Mouse (Mus musculus) limb, embryonic 15.5 days (tissue): Measurements from ENCODE around the gene Stac. TPM values are rescaled to one million over a fixed set of nuclear protein-coding genes. Genes with fewer than 3 reads are reported as not detected.

ENCODE experiments used
- ATAC-seq: fragments of 200-750 bp; cut with Nextera tagmentation; 2 replicates; pipeline ENCODE4 v1.8.0; 2017; ENCODE audit warnings: low read depth, moderate TSS enrichment; ENCODE audit not compliant: insufficient number of reproducible peaks, low FRiP score, low TSS enrichment
- H3K27ac ChIP-seq: fragments of 300-500 bp; sonication (generic); 2 replicates; pipeline ENCODE4 v1.5.1; 2015; ENCODE audit warnings: moderate library complexity, mild to moderate bottlenecking, inconsistent platforms
- H3K27me3 ChIP-seq: fragments of 300-500 bp; sonication (generic); 2 replicates; pipeline ENCODE4 v1.6.1; 2015; ENCODE audit warnings: inconsistent platforms
- H3K36me3 ChIP-seq: fragments of 300-500 bp; sonication (generic); 2 replicates; pipeline ENCODE4 v1.6.1; 2015; ENCODE audit warnings: inconsistent platforms
- H3K4me1 ChIP-seq: fragments of 300-500 bp; sonication (generic); 2 replicates; pipeline ENCODE4 v1.6.1; 2015; ENCODE audit warnings: inconsistent platforms
- H3K4me2 ChIP-seq: fragments of 300-500 bp; sonication (generic); 2 replicates; pipeline ENCODE4 v1.6.1; 2015; ENCODE audit warnings: mild to moderate bottlenecking, inconsistent platforms
- H3K4me3 ChIP-seq: fragments of 300-500 bp; sonication (generic); 2 replicates; pipeline ENCODE4 v1.5.1; 2015; ENCODE audit warnings: mild to moderate bottlenecking, inconsistent platforms
- H3K9ac ChIP-seq: fragments of 300-500 bp; sonication (generic); 2 replicates; pipeline ENCODE4 v1.6.1; 2015; ENCODE audit warnings: inconsistent platforms
- H3K9me3 ChIP-seq: fragments of 300-500 bp; sonication (generic); 2 replicates; pipeline ENCODE4 v1.6.1; 2016; ENCODE audit warnings: inconsistent platforms
- WGBS: fragments of 180-500 bp; shearing (Covaris S2); methylation state at CpG from one replicate; pipeline ENCODE4 v1.1.7; 2015; 5-methylcytosine and 5-hydroxymethylcytosine counted together
- polyA plus RNA-seq: library from polyadenylated mRNA; unstranded; fragments of >200 nt; fragmentation: Nextera tagmentation; extraction: Ambion mirVana; gene quantifications from 2 replicates; pipeline ENCODE4 v1.2.1, GENCODE M21; 2015

The Stac gene
- polyA plus RNA-seq, result 4.2 and 5.2 TPM in 2 replicates

DNA sequence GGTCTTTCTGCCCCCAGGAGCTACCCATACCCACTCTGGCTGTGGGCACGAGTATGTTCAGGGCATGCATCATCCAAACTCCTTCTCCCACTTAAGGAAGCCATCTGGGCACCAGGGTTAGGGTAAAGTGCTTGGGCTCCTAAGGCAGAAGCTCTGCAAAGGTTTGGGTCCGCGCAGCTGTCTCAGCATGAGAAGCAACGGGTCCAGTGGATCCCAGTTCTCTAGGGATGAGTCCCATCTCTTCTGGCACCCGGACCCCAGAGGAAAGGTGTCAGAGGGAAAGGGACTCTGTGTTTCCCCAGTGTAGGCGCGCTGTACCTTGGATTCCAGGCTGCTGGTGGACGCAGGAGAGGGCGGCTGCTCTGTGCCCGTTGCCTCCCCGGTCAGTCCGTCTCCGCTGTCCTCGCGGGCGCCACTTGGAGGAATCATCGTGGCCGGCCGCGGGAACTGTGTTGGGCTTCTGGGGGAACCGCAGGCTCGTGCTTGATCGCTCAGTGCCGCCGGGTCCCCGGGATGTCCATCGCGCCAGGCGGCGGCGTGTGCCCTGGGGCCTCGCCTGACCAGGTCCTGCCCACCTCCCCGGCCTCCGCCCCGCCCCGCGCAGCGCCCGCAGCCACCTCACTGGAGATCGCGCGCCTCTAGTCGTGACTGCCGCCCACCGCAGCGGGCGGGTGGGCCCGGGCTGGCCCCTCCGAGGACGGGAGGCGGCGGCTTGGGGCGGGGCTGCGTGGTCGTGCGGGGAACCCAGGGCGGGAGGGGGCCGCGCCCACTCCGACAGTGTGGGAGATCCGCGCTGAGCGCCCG, at the start of gene Stac:
Stac (minus strand) TSS at position 669 of the 804 bp plus-strand sequence.
- 3% methylated on average over 60 of the region's 64 CpGs for WGBS
- Histone ChIP-seq H3K4me1 (peaks cover 13% of the 10 kb centered on the region), H3K4me2 (peak within 1 kb of the TSS; percentile 93), H3K9me3 (no peaks in the 10 kb centered on the region), H3K9ac (peak within 1 kb of the TSS; percentile 51), H3K4me3 (peak within 1 kb of the TSS; percentile 53), H3K36me3 (no peaks in the 10 kb centered on the region), H3K27ac (0 out of 2 replicates have a peak within 1 kb of the TSS, but pooled peaks have one; percentile 27), H3K27me3 (peaks cover 18% of the 10 kb centered on the region; the same call in 1 of the 2 replicates)
- peak; percentile 42 for ATAC-seq

DNA sequence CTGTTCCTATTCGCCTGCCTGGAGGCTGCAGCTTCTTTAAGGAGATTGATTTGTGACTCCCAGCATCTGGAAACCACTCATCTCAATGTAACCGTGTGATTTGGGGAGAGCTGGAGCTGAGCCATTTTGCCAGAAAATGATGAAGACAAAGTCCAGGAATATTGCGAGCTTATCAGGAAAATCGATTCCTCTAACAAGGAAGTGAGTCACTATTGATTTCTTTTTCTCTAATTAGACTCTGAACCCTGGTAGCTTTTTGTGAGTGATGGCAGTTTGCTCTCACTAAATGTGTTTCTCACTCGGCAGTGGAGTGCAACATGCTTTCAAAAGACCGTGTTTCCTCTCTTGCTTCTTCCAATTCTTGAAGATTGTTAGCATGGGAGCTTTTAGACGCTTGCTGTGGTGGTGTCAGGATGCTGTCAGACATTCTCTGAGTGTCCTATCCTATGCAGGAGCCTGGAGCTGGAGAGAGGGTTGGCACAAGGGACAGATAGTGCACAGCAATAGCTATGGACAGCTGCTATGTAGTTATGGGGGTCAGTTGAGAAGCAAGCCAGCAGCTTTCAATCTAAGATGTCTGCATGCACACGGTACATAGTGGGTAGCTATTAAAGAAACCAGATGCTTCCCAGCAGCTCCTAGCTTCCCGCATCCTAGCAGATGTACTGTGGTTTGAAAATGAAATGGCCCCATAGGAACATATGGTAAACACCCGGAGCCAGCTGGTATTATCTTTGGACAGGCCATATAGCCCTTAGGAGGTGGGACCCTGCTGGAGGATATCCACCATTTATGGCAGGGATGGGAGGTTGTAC, 49.5 kb upstream of the Stac start:
- Histone ChIP-seq H3K27ac (no peak overlapping the region), H3K4me2 (no peak overlapping the region), H3K27me3 (no peaks in the 10 kb centered on the region), H3K4me1 (0 out of 2 replicates have a peak, but pooled peaks cover 8% of the 10 kb centered on the region), H3K4me3 (no peak overlapping the region), H3K9ac (no peak overlapping the region), H3K9me3 (no peaks in the 10 kb centered on the region), H3K36me3 (no peaks in the 10 kb centered on the region)
- WGBS, result 34% methylated on average over 10 of the region's 10 CpGs
- no peak for ATAC-seq

DNA sequence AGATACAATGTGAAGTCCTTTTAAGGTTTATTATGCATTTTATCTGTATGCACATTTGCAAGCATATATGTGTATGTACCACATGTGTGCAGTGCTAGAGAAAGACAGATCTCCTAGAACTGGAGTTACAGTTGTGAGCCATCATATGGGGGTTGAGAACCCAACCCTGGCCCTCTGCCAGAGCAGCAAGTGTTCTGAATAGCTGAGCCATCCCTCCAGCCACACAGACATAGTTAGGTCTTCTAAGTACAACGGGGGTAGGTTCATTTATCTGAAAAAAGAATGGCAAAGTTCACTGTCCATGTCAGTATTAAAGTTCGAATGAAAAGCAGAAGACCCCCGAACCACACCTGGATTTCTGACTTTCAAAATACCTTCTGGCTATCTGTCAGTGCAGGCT, 48.9 kb upstream of the Stac start:
- no peak overlapping the region for H3K4me3 ChIP-seq
- 43% methylated on average over 3 of the region's 3 CpGs for WGBS

DNA sequence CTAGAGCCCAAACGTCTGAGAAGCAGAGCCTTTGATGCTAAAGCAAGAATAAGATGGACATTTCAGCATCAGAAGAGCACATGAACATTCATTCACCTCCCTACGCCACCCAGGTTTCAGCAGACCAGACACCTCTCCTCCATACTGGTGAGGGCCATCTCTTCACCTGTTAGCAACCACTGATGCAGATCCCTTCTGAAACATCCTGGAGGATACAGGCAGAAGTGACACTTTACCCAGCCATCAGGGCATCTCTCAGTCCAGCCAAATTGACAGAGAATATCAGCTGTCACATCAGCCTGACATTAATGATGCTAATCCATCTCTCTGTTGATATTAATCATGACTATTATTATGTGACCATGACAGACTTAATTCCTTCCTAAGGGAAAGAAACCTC, 47.6 kb upstream of the Stac start:
- Histone ChIP-seq H3K36me3 (no peaks in the 10 kb centered on the region), H3K27ac (no peak overlapping the region), H3K9ac (no peak overlapping the region), H3K4me1 (0 out of 2 replicates have a peak, but pooled peaks cover 8% of the 10 kb centered on the region), H3K4me3 (no peak overlapping the region), H3K9me3 (no peaks in the 10 kb centered on the region), H3K4me2 (no peak overlapping the region), H3K27me3 (no peaks in the 10 kb centered on the region)
- WGBS, result 68% methylated on average over 2 of the region's 2 CpGs
- no peak for ATAC-seq

More for the DNA sequence above, 48.9 kb upstream of the Stac start:
- no peak for ATAC-seq
- H3K4me2 ChIP-seq, result no peak overlapping the region
- H3K9me3 ChIP-seq, result no peaks in the 10 kb centered on the region
- no peak overlapping the region for H3K9ac ChIP-seq
- H3K27ac ChIP-seq, result no peak overlapping the region
- 0 out of 2 replicates have a peak, but pooled peaks cover 8% of the 10 kb centered on the region for H3K4me1 ChIP-seq
- H3K27me3 ChIP-seq, result no peaks in the 10 kb centered on the region
- H3K36me3 ChIP-seq, result no peaks in the 10 kb centered on the region

DNA sequence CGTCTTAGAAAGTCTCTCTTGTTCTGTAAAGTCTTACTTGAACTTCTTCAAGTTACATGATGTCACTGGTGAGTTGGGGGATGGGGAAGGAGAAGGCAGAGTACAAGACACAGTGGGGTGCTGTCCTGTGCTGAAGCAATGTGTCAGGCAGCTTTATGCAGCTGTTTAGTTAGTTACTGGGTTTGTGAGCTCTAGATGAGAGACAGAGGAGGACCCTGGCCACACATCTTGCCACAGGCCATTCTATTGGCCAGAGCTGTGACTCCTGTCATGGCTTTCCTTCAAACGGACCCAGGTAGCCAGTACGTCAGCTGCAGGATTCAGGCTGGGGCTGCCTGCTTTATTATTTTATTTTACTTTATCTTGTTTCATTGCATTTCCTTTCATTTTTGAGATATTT, 45.8 kb upstream of the Stac start:
- Histone ChIP-seq H3K9me3 (no peaks in the 10 kb centered on the region), H3K4me3 (no peak overlapping the region), H3K4me1 (0 out of 2 replicates have a peak, but pooled peaks cover 8% of the 10 kb centered on the region), H3K27ac (no peak overlapping the region), H3K27me3 (no peaks in the 10 kb centered on the region), H3K36me3 (no peaks in the 10 kb centered on the region), H3K4me2 (no peak overlapping the region), H3K9ac (no peak overlapping the region)
- ATAC-seq, result no peak
- WGBS, result 57% methylated on average over 3 of the region's 3 CpGs

DNA sequence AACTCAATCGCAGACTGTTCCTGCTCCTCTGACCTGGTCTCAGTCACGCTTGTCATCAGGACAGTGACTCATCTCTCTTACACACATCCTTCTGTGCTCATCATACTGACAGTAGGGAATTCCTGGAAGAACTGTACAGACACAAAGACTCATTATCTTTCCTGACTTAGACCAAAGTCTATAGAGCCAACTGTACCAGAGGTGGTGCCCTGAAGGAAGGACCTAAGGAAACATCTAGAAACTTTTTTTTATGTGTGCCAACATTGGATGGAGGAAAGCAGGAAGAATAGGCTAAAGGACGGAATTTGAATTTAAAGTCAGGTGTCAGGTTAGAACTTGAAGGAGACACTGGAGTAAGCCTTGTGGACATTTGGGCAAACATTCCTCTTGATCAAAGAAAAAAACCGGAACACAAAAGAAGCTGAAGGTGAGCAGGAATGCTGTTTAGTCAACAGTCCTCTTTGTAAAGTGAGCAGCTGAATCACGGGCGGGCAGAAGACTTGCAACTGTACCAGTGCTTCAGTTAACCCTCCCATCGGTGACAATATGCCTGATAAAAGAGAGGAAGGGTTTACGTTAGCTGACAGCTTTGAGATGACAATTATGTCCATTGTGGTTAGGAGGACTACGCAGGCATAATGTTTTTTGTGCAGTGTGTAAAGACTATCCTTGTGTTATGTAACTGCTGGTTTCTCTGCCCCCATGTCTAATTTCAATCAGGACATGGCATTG, 42.0 kb upstream of the Stac start:
- H3K4me2 ChIP-seq, result no peak overlapping the region
- 78% methylated on average over 9 of the region's 9 CpGs for WGBS
- no peaks in the 10 kb centered on the region for H3K4me1 ChIP-seq
- no peaks in the 10 kb centered on the region for H3K36me3 ChIP-seq
- no peak overlapping the region for H3K9ac ChIP-seq
- no peak overlapping the region for H3K4me3 ChIP-seq
- H3K9me3 ChIP-seq, result no peaks in the 10 kb centered on the region
- ATAC-seq, result no peak
- no peaks in the 10 kb centered on the region for H3K27me3 ChIP-seq
- no peak overlapping the region for H3K27ac ChIP-seq

DNA sequence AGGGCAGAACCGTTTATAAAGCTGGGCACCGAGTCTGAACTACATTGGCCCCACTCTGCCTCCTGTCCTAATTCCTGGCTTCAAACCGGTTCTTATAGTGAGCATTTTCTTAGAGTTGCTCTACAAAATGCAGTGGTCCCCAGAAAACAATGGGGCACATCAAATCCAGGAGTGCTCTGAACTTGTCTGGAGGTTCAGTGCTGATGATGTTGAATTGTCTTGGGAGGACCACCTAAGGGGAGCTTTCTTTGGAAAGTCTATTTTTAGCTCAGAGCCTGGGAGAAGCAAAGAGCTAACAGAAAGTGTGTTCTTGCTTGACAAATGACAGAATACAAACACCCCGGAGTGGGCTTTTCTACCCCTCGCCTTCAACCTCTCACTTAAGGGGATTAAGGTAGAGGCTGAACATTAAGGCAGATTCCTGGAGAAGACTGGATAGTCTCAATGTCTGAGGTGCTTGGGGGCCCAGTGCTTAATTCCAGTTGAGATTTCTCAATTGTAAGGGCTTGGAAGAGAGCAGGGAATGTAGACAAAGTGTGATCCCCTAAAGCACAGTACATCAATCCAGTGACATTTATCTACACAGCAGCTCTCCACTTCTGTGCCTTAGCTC, 34.9 kb upstream of the Stac start:
- no peaks in the 10 kb centered on the region for H3K9me3 ChIP-seq
- WGBS, result 42% methylated on average over 5 of the region's 5 CpGs
- no peak overlapping the region for H3K9ac ChIP-seq
- H3K36me3 ChIP-seq, result no peaks in the 10 kb centered on the region
- H3K4me3 ChIP-seq, result no peak overlapping the region
- H3K4me1 ChIP-seq, result no peaks in the 10 kb centered on the region
- H3K27ac ChIP-seq, result no peak overlapping the region
- ATAC-seq, result no peak
- no peak overlapping the region for H3K4me2 ChIP-seq
- H3K27me3 ChIP-seq, result no peaks in the 10 kb centered on the region

DNA sequence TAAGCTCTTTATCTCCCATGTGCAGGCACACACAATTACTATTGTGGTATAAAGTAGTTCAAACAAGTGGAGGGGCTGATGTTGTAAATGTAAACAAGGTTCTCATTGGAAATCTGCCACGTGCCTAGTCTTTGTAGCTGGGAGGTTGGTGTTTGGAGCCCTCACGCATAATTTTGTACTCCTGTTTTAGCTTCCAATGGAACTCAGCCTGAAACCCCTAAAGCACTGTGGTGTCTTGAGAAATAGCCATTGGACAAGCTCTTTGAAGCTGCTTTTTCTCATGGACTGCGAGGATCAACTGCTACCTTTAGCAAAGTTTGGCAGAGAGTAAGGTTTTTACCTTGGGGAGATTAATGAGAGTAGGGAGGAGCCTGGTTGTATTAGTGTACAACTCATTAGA, 24.3 kb upstream of the Stac start:
- Histone ChIP-seq H3K4me1 (no peaks in the 10 kb centered on the region), H3K27ac (no peak overlapping the region), H3K9ac (no peak overlapping the region), H3K9me3 (no peaks in the 10 kb centered on the region), H3K27me3 (no peaks in the 10 kb centered on the region), H3K36me3 (no peaks in the 10 kb centered on the region), H3K4me2 (no peak overlapping the region), H3K4me3 (no peak overlapping the region)
- WGBS, result 56% methylated on average over 3 of the region's 3 CpGs
- ATAC-seq, result no peak

DNA sequence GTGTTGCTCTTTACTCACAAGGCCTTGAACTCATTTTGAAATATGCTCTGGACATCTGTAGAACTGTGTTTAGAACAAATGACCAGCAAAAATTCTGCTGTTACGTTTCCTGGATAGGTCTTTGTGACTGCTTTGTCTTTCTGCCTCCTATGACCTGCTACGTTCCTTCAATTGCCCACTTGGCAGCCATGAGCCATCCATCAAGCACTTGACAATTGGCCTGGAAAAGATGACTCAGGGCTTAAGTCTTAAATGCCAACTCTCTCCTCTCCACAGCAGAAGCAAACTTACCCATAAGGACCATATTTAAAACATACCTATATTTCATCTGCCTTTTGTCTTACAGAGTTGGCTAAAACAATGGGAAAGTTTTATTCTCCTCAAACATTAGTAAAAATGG, 10.0 kb upstream of the Stac start:
- no peaks in the 10 kb centered on the region for H3K9me3 ChIP-seq
- H3K9ac ChIP-seq, result no peak overlapping the region
- H3K27me3 ChIP-seq, result no peaks in the 10 kb centered on the region
- no peak overlapping the region for H3K4me3 ChIP-seq
- no peaks in the 10 kb centered on the region for H3K36me3 ChIP-seq
- ATAC-seq, result no peak
- no peaks in the 10 kb centered on the region for H3K4me1 ChIP-seq
- H3K27ac ChIP-seq, result no peak overlapping the region
- H3K4me2 ChIP-seq, result no peak overlapping the region
- 70% methylated on average over 2 of the region's 2 CpGs for WGBS

DNA sequence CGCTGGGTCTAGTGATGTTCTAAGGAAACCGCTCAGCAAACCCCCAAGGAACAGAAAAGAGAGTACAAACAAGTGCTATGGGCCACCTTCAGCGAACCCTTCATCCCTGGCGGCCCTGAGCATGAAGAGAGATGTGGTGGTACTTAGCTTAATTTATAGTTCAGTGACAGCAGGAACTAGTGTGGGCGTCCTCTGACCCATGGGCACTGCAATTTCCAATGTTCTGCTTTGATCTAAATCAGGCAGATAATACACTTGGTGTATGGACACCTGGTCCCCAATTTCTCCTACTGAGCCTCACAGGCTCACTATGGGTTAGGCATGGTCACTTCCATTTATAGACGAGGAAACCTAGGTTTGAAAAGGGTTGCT, 322 bp upstream of the Stac start:
- Histone ChIP-seq H3K4me3 (peak overlapping the region; percentile 53), H3K36me3 (no peaks in the 10 kb centered on the region), H3K9me3 (no peaks in the 10 kb centered on the region), H3K27ac (no peak overlapping the region), H3K4me2 (peak overlapping the region; percentile 93), H3K9ac (peak overlapping the region; percentile 51), H3K4me1 (peaks cover 13% of the 10 kb centered on the region), H3K27me3 (peaks cover 18% of the 10 kb centered on the region; the same call in 1 of the 2 replicates)
- ATAC-seq, result no peak
- 4% methylated on average over 6 of the region's 6 CpGs for WGBS

DNA sequence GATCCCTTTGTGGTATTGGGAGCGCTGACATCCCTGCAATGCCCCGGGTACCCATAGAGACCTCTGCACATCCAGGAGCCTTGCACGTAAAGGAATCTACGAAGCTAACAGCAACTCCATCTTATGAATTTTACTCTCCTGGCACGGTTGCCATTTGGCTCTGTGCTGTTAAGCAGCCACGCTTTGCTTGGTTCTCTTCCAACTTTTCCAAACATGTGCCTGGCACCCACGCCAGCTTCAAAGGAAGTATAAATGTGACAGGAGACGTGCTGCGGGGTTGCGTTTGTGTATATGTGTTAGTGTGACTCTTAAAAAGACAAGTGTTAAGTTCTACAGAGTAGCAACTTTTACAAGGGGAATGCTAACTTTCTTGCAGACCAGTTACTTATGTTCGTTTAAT, 1.0 kb downstream of the Stac start:
- Histone ChIP-seq H3K27me3 (peaks cover 18% of the 10 kb centered on the region; the same call in 1 of the 2 replicates), H3K27ac (0 out of 2 replicates have a peak overlapping the region, but pooled peaks have one; percentile 27), H3K36me3 (no peaks in the 10 kb centered on the region), H3K4me1 (peaks cover 13% of the 10 kb centered on the region), H3K4me2 (peak overlapping the region; percentile 93), H3K9me3 (no peaks in the 10 kb centered on the region), H3K9ac (no peak overlapping the region), H3K4me3 (peak overlapping the region; percentile 53)
- ATAC-seq, result no peak
- WGBS, result 45% methylated on average over 11 of the region's 11 CpGs
